Mouse (Mus musculus) midbrain, embryonic 16.5 days (tissue): ENCODE results near the gene Midn. TPM values are rescaled to one million over a fixed set of nuclear protein-coding genes. Genes with fewer than 3 reads are reported as not detected.

Experiments
- ATAC-seq: fragments of 200-750 bp; cut with Nextera tagmentation; 2 replicates; pipeline ENCODE4 v1.8.0; 2017; ENCODE audit warnings: moderate TSS enrichment
- H3K27ac ChIP-seq: fragments of 300-500 bp; sonication (generic); 2 replicates; pipeline ENCODE4 v1.5.1; 2014; ENCODE audit warnings: mild to moderate bottlenecking, low read length, mixed read lengths
- H3K27me3 ChIP-seq: fragments of 300-500 bp; sonication (generic); 2 replicates; pipeline ENCODE4 v1.6.1; 2014; ENCODE audit warnings: low read depth, low read length, mixed read lengths; ENCODE audit not compliant: control insufficient read depth, insufficient read depth
- H3K36me3 ChIP-seq: fragments of 300-500 bp; sonication (generic); 2 replicates; pipeline ENCODE4 v1.6.1; 2014; ENCODE audit warnings: mild to moderate bottlenecking, low read length, moderate library complexity, mixed read lengths; ENCODE audit not compliant: control insufficient read depth, insufficient read depth
- H3K4me1 ChIP-seq: fragments of 300-500 bp; sonication (generic); 2 replicates; pipeline ENCODE4 v1.6.1; 2014; ENCODE audit warnings: mild to moderate bottlenecking, low read length, mixed read lengths; ENCODE audit not compliant: control insufficient read depth, insufficient read depth
- H3K4me2 ChIP-seq: fragments of 300-500 bp; sonication (generic); 2 replicates; pipeline ENCODE4 v1.6.1; 2014; ENCODE audit warnings: mild to moderate bottlenecking, low read length, mixed read lengths
- H3K4me3 ChIP-seq: fragments of 300-500 bp; sonication (generic); 2 replicates; pipeline ENCODE4 v1.5.1; 2014; ENCODE audit warnings: low read depth, mild to moderate bottlenecking, low read length, moderate library complexity, mixed read lengths
- H3K9ac ChIP-seq: fragments of 300-500 bp; sonication (generic); 2 replicates; pipeline ENCODE4 v1.6.1; 2014; ENCODE audit warnings: low read depth, low read length, mixed read lengths
- H3K9me3 ChIP-seq: fragments of 300-500 bp; sonication (generic); replicated peaks from 2 replicates; pipeline ENCODE4 v1.6.1; 2014; ENCODE audit warnings: mild to moderate bottlenecking, low read length, mixed read lengths; ENCODE audit not compliant: control insufficient read depth, poor library complexity, severe bottlenecking
- WGBS: fragments of 180-500 bp; shearing (Covaris S2); extraction: QIAGEN DNeasy Blood & Tissue Kit; methylation state at CpG from one replicate; pipeline ENCODE4 v1.1.7; 2014; 5-methylcytosine and 5-hydroxymethylcytosine counted together
- polyA plus RNA-seq: library from polyadenylated mRNA; unstranded; fragments of >200 nt; fragmentation: Nextera tagmentation; extraction: Ambion mirVana; gene quantifications from 2 replicates; pipeline ENCODE4 v1.2.1, GENCODE M21; 2015

Gene Midn
- polyA plus RNA-seq, 1 experiment from 2014 or later = 15.5 TPM

DNA sequence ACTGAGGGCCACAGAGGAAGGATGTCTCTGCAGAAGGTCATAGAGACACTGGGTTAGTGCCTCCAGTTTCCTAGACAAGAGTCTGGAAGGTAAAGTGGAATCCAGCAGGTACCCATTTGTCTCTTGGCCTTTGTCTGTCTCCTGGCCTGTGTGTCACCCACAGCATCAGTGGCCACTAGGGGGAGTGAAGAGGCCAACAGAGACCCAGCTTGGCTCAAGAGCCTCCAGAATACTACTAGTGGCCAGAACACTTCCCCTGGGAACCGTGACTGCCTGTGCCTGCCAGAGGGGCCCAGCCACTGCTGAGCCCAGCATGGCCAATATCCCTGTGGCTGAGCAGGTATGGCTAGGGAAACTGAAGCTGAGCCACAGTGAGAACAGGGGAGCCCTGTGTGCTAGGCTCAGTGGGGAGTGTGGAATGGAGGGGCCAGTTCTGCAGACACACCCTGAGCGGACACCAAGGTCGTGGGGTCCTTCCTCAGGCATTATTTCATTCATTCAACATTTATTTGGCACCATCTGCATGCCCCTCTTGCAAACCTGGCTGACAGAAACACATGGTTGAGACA is 51.5 kb downstream of the Midn start:
- 0 out of 2 replicates have a peak overlapping the region, but pooled peaks have one; percentile 20 for H3K9ac ChIP-seq
- H3K4me1 ChIP-seq = peaks cover 5% of the 10 kb centered on the region
- H3K4me2 ChIP-seq = no peak overlapping the region
- no peaks in the 10 kb centered on the region for H3K9me3 ChIP-seq
- no peak overlapping the region for H3K4me3 ChIP-seq
- H3K27ac ChIP-seq = no peak overlapping the region
- 26% methylated on average over 3 of the region's 3 CpGs for WGBS
- peak; percentile 77 for ATAC-seq
- no peaks in the 10 kb centered on the region for H3K36me3 ChIP-seq
- no peaks in the 10 kb centered on the region for H3K27me3 ChIP-seq

DNA sequence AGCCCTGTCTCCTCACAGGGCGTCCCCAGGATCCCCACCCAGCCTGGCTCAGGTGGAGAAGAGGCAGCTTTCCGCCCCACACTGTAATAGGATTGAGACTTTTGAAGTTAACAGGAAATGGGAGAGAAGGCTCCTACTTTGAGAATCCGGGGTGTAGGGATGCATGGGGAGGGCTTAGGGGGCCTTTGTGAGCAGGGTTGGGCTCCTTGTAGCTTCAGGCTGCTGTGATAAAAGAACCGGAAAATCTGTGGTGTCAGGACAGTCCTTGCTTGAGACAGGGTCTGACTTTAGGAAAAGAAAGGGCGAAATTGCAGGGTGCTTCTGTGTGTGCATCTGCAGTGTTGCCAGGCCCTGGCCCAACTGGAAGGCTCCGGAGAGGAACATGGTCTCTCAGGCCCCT is 52.4 kb downstream of the Midn start:
- H3K4me3 ChIP-seq = no peak overlapping the region
- no peak overlapping the region for H3K27ac ChIP-seq
- no peak for ATAC-seq
- WGBS = 47% methylated on average over 6 of the region's 6 CpGs
- no peak overlapping the region for H3K4me2 ChIP-seq
- no peaks in the 10 kb centered on the region for H3K36me3 ChIP-seq
- no peak overlapping the region for H3K9ac ChIP-seq
- H3K4me1 ChIP-seq = peaks cover 5% of the 10 kb centered on the region
- H3K27me3 ChIP-seq = no peaks in the 10 kb centered on the region
- H3K9me3 ChIP-seq = no peaks in the 10 kb centered on the region

DNA sequence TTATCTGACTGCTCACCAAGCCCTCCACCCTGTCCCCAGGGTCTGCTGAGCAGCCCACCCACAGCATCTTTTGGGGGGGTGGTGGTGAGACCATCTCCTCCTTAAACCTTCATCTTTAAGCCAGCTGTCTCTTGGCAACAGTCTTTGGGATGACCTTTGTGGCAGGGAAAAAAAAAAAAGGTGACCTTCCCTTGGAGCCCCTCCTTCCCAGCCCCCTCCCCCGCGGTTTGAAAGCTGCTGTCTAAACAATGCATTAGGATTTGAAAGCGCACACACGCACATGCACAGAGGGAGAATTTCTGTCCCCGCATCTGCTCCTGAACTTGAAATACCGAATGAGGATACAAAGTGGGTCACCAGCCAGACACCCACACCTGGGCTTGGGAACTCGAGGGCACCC is 56.0 kb downstream of the Midn start:
- no peaks in the 10 kb centered on the region for H3K9me3 ChIP-seq
- ATAC-seq = no peak
- no peak overlapping the region for H3K27ac ChIP-seq
- H3K36me3 ChIP-seq = no peaks in the 10 kb centered on the region
- H3K27me3 ChIP-seq = no peaks in the 10 kb centered on the region
- no peak overlapping the region for H3K4me3 ChIP-seq
- 7% methylated on average over 7 of the region's 7 CpGs for WGBS
- H3K9ac ChIP-seq = peak overlapping the region; percentile 44; the same call in 1 of the 2 replicates
- H3K4me2 ChIP-seq = no peak overlapping the region
- peaks cover 17% of the 10 kb centered on the region for H3K4me1 ChIP-seq

DNA sequence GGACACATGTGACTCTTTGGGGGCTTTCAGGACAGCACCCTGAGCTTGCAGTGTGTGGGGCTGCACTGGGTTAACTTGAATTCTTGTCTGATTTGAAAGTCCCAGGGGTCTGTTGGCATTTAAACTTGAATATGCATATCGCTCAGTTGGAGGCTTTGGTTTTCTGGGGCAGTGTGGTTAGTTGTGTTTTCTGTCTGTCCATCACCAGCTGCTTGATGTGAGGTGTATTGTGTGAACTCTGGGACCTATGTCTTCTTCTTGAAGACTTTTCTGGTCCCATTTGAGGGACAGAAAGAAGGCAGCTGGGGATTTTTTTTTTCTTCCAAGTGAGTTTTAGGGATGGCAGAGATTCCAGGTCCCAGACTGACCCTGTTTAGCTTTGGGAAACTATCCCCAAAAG is 59.1 kb downstream of the Midn start:
- Histone ChIP-seq H3K4me1 (peaks cover 19% of the 10 kb centered on the region), H3K4me3 (no peak overlapping the region), H3K4me2 (no peak overlapping the region), H3K27ac (no peak overlapping the region), H3K36me3 (no peaks in the 10 kb centered on the region), H3K9ac (no peak overlapping the region), H3K27me3 (no peaks in the 10 kb centered on the region), H3K9me3 (no peaks in the 10 kb centered on the region)
- no peak for ATAC-seq
- 39% methylated on average over 1 of the region's 1 CpGs for WGBS

DNA sequence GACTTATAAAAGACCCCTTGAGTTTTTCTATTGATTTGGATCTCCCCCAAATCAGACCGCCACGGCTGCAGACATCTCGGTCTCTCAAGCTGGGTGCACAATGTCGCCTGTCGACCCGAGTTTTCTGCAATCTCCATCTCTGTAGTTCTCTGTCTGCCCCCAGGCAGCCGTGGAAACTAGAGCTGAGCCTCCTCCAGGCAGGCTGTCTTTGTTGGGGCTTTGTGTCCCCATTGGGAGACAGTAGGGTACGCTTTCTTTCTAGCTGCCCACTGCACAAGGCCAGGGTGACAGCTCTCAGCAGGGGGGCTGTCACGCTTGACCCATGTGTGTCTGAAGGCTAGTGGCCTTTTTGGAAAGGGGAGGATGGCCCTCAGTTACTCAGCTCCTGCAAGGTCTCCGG is 59.6 kb downstream of the Midn start:
- H3K27me3 ChIP-seq = no peaks in the 10 kb centered on the region
- no peaks in the 10 kb centered on the region for H3K36me3 ChIP-seq
- H3K27ac ChIP-seq = no peak overlapping the region
- H3K9ac ChIP-seq = no peak overlapping the region
- H3K9me3 ChIP-seq = no peaks in the 10 kb centered on the region
- no peak for ATAC-seq
- H3K4me3 ChIP-seq = no peak overlapping the region
- WGBS = 27% methylated on average over 10 of the region's 10 CpGs
- H3K4me2 ChIP-seq = no peak overlapping the region
- peaks cover 19% of the 10 kb centered on the region for H3K4me1 ChIP-seq

Other genes starting within 250 kb of the Midn start
- gene Med16, start 239.3 kb upstream of the Midn start, polyA plus RNA-seq = 55.4 and 56.6 TPM in 2 replicates
- gene Gm26602, start 237.4 kb upstream of the Midn start, polyA plus RNA-seq = 2.6 and 13.4 TPM in 2 replicates
- gene Kiss1r, start 231.3 kb upstream of the Midn start, polyA plus RNA-seq = 3.5 and 3.8 TPM in 2 replicates
- 273 and 293 TPM in 2 replicates for gene R3hdm4, start 227.1 kb upstream of the Midn start, polyA plus RNA-seq
- 1.7 and 2.2 TPM in 2 replicates for gene Arid3a, start 221.2 kb upstream of the Midn start, polyA plus RNA-seq
- 79.5 and 89.4 TPM in 2 replicates for gene Wdr18, start 188.1 kb upstream of the Midn start, polyA plus RNA-seq
- gene Grin3b, start 177.6 kb upstream of the Midn start, polyA plus RNA-seq = 0.20 and 0.28 TPM in 2 replicates
- gene Tmem259, start 163.9 kb upstream of the Midn start, polyA plus RNA-seq = 15.3 and 16.2 TPM in 2 replicates
- 25.7 and 26.2 TPM in 2 replicates for gene Cnn2, start 159.7 kb upstream of the Midn start, polyA plus RNA-seq
- gene Abca7, start 151.8 kb upstream of the Midn start, polyA plus RNA-seq = 4.1 and 4.8 TPM in 2 replicates
- 1.2 TPM in 2 replicates for gene Arhgap45, start 131.6 kb upstream of the Midn start, polyA plus RNA-seq
- gene Polr2e, start 108.5 kb upstream of the Midn start, polyA plus RNA-seq = 124 and 131 TPM in 2 replicates
- 509 and 552 TPM in 2 replicates for gene Gpx4, start 101.1 kb upstream of the Midn start, polyA plus RNA-seq
- 11.6 and 12.5 TPM in 2 replicates for gene Sbno2, start 42.7 kb upstream of the Midn start, polyA plus RNA-seq
- 14.2 and 15.4 TPM in 2 replicates for gene Stk11, start 32.5 kb upstream of the Midn start, polyA plus RNA-seq
- gene Atp5d, start 9.6 kb upstream of the Midn start, polyA plus RNA-seq = 433 and 454 TPM in 2 replicates
- gene Cbarp, start 7.4 kb upstream of the Midn start, polyA plus RNA-seq = 70.3 and 81.6 TPM in 2 replicates
- gene Cirbp, start 17.7 kb downstream of the Midn start, polyA plus RNA-seq = 380 and 398 TPM in 2 replicates
- 11.0 and 11.4 TPM in 2 replicates for gene 1600002K03Rik, start 24.7 kb downstream of the Midn start, polyA plus RNA-seq
- gene Efna2, start 31.2 kb downstream of the Midn start, polyA plus RNA-seq = 37.3 and 43.3 TPM in 2 replicates
- gene Mum1, start 78.2 kb downstream of the Midn start, polyA plus RNA-seq = 47.8 and 51.1 TPM in 2 replicates
- gene Ndufs7, start 100.8 kb downstream of the Midn start, polyA plus RNA-seq = 263 and 302 TPM in 2 replicates
- gene Gamt, start 112.7 kb downstream of the Midn start, polyA plus RNA-seq = 15.8 and 19.5 TPM in 2 replicates
- 43.7 and 51.9 TPM in 2 replicates for gene Dazap1, start 113.2 kb downstream of the Midn start, polyA plus RNA-seq
- gene Rps15, start 144.2 kb downstream of the Midn start, polyA plus RNA-seq = 465 and 476 TPM in 2 replicates
- 172 and 205 TPM in 2 replicates for gene Apc2, start 147.7 kb downstream of the Midn start, polyA plus RNA-seq
- 21.9 and 26.7 TPM in 2 replicates for gene 2310011J03Rik, start 172.3 kb downstream of the Midn start, polyA plus RNA-seq
- 5.6 and 6.5 TPM in 2 replicates for gene Pcsk4, start 181.2 kb downstream of the Midn start, polyA plus RNA-seq
- gene Reep6, start 181.7 kb downstream of the Midn start, polyA plus RNA-seq = 6.0 and 8.6 TPM in 2 replicates
- 0.38 and 0.40 TPM in 2 replicates for gene Adamtsl5, start 200.1 kb downstream of the Midn start, polyA plus RNA-seq
- 9.6 and 11.0 TPM in 2 replicates for gene Plk5, start 208.2 kb downstream of the Midn start, polyA plus RNA-seq
- 13.6 and 15.0 TPM in 2 replicates for gene Mex3d, start 239.4 kb downstream of the Midn start, polyA plus RNA-seq